Mouse (Mus musculus) erythroblast, adult 5-6 weeks (primary cell): Measurements from ENCODE around the gene Ubxn11. TPM values are rescaled to one million over a fixed set of nuclear protein-coding genes. Genes with fewer than 3 reads are reported as not detected.
"Not testable (repeated sequence)": the region's sequence is repeated elsewhere in the genome, so short reads cannot be mapped to it uniquely, and the experiment has no call there.

Experiments
- ATAC-seq: replicated peaks from 2 replicates; pipeline ENCODE4 v1.8.0; 2016; ENCODE audit warnings: moderate number of reproducible peaks, mild to moderate bottlenecking, moderate TSS enrichment, inconsistent platforms; ENCODE audit not compliant: poor library complexity, low FRiP score, severe bottlenecking
- total RNA-seq, 2 experiments: library from RNA; stranded (forward) in 1 of 2; stranded (reverse) in 1 of 2; fragments of 150-400 nt in 1 of 2; fragments of 200-764, 138-1000 nt in 1 of 2; gene quantifications; 2 replicates each; pipeline versions ENCODE4 v1.2.3 to v1.2.4; 2015 to 2017; ENCODE audit warnings: low replicate concordance in 2 of 2

Ubxn11 gene
- total RNA-seq, 2 experiments from 2014 or later = not detected

DNA sequence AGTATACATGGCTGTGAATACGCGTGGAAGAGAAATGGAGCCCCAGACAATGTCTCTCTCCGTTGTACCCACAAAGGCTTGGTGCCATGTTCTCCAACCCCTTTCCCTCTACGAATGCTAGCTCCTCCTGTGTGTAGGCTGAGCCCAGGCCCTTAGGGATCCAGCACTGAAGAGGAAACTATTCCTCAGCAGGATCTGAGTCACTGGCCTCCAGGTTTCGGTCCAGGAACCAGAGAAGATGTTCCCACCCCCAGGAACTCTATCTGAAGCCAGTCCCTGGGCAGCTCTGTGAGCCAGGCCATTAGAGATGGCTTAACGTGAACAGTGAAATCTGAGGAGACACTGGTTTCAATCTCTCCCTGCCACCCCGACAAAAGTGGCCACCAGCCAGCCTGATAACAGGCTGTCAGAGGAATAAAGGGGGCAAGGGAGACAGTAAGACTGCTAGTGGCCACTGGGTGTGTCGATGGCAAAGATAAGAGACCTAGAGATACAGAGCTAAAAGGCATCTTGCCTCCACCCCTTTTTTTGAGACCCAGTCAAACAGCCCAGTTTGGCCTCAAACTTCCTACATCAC lies 30.2 kb downstream of the Ubxn11 start:
- ATAC-seq = no peak

DNA sequence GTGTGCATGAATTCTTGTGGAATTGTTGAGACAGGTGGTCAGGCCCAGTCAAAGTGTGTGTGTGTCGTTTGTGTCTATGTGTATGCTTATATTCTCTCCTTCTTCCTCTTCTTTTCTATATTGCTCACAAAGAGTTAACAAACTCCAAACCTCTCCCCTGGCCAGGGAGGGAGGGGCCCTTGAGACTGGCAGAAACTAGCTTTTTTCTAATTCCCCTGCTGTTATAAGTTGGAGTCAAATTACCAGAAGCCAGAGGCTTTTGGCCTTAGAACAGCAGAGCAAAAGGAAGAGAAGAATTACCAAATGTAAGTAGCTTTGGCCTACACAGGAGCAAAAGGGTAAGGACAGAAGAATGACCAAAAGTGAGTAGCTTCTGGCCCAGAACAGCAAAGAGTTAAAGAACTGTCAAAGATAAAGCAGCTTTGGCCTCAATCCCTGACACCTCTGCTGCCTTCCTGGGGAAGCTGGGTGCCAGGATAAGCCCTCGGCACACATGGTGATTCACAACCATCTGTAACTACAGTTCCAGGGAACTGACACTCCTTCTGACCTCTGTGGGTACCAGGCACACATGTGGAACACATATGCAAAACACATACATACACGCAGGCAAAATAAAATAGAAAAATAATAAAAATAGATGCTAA lies 34.0 kb downstream of the Ubxn11 start:
- no peak for ATAC-seq

DNA sequence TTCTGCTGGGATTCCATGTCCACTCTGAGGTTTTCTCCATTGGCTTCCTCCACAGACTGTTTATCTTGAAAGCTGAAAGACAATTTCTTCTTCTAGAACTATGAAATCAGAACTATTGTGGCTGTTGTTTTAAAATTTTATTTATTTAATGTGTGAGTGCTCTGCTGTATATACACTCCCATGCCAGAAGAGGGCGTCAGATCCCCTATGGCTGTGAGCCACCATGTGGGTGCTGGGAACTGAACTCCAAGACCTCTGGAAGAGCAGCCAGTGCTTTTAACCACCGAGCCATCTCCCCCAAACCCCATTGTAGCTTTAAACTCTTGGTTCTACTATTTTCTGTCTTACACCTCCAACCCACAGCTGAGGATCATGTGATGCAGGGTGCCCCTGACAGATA lies 36.5 kb downstream of the Ubxn11 start:
- ATAC-seq = no peak

DNA sequence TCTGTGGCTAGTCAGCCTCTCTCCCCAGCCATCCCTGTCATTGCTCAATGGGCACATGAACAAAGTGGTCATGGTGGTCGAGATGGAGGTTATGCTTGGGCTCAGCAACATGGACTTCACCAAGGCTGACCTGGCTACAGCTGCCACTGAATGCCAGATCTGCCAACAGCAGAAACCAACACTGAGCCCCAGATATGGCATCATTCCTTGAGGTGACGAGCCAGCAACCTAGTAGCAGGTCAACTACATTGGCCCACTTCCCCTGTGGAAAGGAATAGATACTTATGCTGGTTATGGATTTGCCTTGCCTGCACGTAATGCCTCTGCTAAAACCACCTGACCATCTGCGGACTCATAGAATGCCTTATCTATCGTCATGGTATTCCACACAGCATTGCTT lies 41.9 kb downstream of the Ubxn11 start:
- not testable (repeated sequence) for ATAC-seq

DNA sequence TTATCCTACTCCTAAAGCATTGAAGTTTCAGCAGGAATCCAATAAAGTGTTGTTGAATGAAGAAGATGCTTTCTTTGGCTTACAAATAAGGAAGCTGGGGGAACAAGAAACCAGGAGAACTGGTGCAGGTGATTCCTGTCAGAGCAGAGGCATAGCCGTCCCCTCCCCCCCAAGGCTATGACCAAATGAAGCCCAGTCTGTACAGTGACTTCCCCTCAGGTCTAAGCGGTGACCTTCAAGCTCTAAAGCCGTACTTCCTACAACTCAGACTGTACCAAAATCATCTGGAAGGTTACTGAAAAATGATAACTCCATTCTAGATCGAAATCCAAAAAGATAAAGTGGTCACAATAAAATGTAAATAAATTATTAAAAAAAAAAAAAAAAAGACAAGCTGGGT lies 47.0 kb downstream of the Ubxn11 start:
- no peak for ATAC-seq

DNA sequence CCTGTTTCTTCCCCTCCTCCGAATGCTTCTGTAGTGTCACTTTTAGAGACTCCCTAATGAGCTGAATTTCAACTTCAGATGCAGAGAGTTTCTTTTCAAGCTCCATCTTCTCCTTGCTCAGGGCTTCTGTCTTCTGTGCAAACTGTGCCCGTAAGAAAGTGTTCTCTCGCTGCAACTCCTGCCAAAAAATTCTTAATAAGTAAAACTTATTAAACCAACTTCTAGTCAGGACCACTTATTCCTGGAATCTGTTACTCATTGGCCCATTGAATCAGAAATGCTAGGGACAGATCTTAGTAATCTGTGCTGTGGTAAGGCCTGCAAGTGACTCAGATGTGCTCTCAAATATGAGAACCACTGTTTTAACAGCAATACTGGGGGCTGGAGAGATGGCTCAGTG lies 49.7 kb downstream of the Ubxn11 start:
- ATAC-seq = no peak

DNA sequence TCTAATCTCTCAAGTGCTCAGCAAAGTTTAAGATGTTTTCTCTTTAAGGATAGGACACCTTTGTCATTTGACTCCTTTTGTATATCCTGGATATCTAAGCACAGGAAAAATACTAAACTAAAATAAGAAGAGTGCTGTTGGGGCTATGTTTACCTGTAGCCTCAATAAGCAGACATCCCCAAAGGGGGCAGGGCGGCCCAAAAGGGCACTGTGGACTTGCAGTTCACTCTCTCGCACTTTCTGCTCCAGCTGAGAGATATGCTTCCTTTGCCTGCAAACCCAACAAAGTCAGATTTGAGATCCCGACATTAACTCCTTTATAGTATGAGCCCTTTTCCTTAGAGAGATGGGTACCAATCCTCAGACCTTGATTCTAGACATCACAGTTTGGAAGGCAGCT lies 51.3 kb downstream of the Ubxn11 start:
- no peak for ATAC-seq

DNA sequence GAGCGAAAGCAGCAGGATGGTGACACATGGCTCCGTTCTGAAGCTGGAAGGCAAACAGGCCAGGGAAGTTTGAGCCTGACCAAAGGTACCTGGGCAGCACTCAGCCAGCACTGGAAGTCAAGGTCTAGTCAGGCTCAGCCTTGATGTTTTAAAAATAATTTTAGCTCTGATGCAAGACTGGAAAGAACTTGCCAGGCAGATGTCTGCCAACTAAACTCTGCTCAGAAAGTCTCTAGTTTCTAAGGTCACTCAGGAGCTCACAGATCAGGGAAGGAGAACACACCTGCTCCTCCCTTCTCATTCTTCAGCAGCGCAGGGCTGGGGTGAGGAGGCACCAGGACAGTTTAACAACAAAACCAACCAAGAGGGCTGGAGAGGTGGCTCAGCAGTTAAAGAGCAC lies 52.0 kb downstream of the Ubxn11 start:
- no peak for ATAC-seq

DNA sequence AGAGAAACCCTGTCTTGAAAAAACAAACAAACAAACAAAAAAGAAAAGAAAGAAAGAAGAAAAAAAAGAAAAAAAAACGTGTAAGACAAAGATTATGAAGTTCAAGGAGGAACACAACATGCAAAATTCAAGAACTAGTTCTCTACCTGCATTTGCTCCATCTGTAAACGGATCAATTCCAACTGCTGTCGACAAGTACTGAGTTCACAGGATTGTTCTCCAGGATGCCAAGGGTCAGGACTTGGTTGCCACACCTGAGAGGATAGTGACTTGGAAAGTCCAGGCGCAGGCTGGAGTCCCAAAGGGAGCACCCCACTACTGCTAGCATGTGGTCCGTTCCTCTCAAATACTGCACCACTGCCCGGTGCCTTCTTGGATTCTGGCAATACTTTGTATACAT lies 53.2 kb downstream of the Ubxn11 start:
- no peak for ATAC-seq

DNA sequence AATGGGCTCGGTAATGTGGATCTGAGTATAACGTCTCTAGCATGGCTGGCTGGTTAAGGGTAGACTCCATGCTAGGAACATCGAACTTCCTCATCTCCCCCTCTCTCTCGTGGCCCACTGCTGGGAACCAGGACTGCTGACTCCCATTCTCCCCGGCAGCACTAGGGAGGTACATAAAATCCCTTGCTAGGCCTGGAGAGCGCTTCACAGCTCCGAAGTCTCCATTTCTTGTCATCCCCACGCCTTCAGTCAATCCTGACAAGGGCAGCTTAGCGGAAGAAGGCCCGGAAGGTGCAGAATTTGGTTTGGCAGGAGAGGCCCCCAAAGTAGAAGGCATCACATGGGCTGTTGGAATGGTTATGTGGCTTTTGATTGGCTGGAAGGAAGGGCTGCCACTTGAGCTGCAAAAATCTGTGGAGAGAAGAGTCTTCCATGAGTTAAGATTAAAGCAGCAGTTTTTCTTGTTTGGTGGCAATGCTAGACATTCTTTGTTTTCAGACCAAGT lies 53.6 kb downstream of the Ubxn11 start:
- no peak for ATAC-seq

DNA sequence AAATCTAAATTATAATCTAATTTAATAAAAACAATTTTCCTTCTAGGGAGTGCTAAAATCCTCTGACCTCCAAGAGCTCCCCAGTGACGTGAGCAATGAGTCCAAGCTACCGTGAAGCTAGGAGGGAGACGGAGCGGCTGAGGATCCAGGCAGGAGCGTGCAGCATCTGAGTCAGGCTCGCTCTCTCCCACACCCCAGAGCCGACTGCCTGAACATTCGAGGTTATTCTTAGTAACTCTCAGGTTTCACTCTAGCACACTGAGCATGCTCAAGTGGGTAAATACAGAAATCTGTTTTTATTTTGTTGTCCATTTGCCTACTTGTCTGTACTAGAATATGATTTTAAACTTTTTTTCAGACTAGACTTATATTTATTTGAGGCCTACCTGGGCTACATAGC lies 54.4 kb downstream of the Ubxn11 start:
- ATAC-seq = no peak

DNA sequence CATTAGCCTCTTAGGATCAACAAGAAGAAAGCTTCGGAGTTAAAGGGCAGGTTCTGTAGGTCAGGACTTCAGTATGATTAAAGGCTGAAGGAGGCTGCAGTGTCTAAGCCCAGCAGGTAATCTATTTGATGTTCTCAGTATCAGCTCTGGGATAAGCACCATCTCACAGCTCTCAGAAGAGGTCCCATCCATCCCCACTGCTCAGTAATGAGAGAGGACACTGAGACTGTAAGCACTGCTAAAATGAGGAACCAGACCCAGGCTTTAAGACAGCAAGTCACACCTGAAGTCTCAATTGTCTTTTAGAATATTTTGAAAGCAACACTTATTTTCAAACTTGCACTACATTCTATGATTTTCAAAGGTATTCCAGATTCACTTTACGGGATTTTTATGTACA lies 55.2 kb downstream of the Ubxn11 start:
- ATAC-seq = no peak

DNA sequence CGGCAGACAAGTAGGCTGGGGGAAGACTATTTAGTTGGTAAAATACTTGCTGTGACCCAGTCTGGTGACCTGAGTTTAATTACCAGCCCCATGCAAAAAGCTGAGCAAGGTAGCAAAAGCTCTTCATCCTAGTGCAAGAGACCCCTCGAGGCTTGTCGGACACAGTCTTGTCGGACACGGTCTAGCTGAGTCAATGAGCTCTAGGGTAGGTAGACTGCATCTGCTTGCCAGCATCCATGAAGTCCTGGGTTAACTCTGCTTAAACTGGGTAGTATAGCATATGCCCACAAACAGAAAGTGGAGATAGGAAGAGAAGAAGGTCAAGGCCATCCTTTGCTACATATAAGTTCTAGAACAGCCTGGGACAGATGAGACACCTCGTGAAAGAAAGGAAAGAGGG lies 56.4 kb downstream of the Ubxn11 start:
- no peak for ATAC-seq

DNA sequence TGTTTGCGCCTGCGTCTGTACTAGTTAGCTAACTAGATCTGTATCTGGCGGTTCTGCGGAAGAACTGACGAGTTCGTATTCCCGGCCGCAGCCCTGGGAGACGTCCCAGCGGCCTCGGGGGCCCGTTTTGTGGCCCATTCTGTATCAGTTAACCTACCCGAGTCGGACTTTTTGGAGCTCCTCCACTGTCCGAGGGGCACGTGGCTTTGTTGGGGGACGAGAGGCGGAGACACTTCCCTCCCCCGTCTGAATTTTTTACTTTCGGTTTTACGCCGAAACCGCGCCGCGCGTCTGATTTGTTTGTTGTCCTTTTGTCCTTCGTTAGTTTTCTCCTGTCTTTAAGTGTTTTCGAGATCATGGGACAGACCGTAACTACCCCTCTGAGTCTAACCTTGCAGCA lies 57.7 kb downstream of the Ubxn11 start:
- 0 out of 2 replicates have a peak, but pooled peaks have one; percentile 66 for ATAC-seq

DNA sequence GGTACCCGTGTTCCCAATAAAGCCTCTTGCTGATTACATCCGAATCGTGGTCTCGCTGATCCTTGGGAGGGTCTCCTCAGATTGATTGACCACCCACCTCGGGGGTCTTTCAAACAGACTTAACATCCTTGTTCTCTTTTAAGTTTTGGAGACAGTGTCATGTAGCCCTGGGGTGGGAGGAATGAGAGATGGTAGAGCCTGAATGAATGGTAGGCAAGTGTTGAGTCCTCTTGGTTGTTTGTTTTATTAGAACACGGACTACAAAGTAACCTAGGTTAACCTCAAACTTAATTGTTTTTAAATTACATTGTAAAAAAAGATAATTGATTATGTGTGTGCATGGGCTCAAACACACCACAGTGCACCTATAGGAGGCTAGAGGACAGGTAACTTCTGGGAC lies 62.2 kb downstream of the Ubxn11 start:
- ATAC-seq = peak; percentile 42; the same call in 1 of the 2 replicates

DNA sequence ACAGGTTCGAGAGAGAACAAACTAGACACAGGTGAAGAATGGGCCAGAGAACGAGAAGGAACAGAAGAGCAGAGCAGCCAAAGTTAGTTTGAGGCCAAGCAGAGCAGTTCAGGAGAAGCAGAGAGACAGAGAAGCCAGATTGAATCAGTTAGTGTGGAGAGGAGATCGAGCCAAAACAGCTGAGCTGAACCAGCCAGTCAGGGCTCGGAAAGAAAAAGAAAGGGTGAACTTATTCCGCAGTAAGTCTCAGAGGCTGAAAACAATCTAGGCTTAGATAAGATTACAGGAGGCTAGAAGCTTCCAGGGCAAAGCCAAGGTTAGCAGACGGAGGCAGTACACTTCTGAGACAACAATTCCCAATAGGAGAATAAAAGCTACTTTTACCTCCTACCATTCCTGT lies 62.7 kb downstream of the Ubxn11 start:
- ATAC-seq = peak; percentile 64

DNA sequence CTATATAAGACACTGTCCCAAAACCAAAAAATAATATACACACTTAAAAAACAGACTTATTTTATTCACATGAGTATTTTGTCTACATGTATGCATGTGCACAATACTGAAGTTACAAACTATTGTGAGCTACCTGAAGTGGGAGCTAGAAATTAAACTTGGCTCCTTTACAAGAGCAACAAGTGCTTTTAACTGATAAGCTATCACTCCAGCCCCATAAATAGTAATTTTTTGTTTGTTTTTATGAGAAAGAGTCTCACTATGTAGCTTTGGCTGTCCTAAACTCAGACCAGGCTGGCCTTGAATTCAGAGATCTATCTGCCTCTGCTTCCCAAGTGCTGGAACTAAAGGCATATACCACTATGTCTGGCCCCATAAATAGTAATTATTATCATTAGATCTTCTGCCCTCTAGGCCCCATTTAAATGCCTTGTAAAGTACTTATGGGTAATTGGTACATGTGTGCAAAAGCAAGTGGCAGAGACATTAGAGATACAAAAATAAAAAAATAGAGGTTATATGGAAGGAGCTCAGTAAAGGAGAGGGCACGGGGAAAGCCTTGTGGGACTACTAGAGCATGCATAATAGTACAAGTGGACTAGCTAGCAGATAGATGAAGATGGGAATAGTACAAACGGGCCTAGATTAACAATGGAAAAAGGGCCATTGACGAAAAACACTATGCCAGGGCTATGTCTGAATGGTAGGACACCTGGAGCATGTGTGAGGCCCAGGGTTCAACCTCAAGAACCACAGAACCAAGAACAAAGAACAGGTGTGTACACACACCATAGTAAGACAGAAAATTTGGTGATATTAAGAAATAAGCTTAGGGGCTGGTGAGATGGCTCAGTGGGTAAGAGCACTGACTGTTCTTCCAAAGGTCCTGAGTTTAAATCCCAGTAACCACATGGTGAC lies 63.4 kb downstream of the Ubxn11 start:
- peak; percentile 79 for ATAC-seq

DNA sequence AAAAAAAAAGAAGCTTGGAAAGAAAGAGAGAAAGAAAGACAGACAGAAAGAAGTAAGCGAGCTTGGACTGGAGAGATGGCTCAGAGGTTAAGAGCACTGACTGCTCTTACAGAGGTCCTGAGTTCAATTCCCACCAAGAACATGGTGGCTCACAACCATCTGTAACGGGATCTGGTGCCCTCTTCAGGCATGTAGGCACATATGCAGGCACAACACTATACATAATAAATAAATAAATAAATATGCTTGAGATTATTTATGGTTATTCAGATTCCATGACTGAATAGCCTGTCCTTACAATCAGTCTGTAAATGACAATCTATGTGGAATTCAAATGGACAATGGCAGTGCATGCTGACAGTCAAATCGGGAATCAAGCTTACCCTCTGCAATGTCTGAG lies 64.5 kb downstream of the Ubxn11 start:
- ATAC-seq = no peak

DNA sequence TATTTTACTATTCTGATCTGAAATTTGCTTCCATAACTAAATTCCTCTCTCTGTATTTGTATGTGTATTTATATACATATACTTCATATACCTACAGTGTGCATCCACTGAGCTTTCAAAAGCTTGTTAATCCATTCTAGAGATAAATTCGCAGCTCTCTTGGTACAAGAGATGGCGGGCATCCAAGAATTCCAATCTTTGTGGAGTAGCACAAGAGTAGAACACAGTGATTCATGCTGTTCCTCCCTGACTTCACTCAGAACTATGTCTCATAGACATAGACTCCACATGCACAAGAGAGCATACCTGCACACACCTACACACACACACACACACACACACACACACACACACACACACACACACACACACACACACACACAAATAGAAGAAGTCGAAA lies 70.0 kb downstream of the Ubxn11 start:
- ATAC-seq = no peak
